Mouse (Mus musculus) gastrocnemius, adult 8-10 months (tissue): ENCODE data around the gene Tprg. TPM values are rescaled to one million over a fixed set of nuclear protein-coding genes. Genes with fewer than 3 reads are reported as not detected.
A peak's percentile ranks its signal among the peaks of the same experiment; 100 is the strongest.

Experiments
- DNase-seq, 2 experiments: peaks; one replicate each; pipeline ENCODE4 v3.0.0; 2022; ENCODE audit warnings: low spot score in 2 of 2
- total RNA-seq, 4 experiments: library from RNA; stranded (reverse); gene quantifications; 2 replicates each; pipeline ENCODE4 v1.2.4; 2022

The Tprg gene
- total RNA-seq = not detected

DNA sequence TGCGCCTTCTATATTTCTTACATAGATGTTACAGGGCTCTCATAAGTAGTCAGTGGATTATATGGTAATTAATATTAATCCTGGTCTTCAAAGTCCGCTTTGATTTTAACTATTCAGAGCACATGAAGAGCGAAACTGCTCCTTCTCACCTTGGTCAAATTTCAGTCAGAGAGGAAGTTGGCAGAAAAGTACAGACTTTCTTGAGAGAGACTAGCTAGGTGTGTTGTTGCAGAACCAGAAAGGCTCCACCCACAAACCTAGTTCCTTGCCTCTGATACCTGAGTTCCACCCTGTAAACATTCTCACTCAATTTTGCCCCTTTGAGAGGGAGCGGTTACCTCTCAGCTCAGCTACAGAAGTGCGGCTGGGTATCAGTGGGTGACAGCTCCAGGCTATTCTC is at the start of gene Tprg:
Gene Tprg (plus strand): TSS at position 301 of the 400 bp plus-strand sequence.
- DNase-seq = no peak

- DNase-seq = no peak
These were observed 48.2 kb upstream of the Tprg start for GRCm38 (mm10) chr16:25238274-25239050.

- DNase-seq = no peak
These were observed 37.7 kb upstream of the Tprg start for GRCm38 (mm10) chr16:25248889-25249288.

DNA sequence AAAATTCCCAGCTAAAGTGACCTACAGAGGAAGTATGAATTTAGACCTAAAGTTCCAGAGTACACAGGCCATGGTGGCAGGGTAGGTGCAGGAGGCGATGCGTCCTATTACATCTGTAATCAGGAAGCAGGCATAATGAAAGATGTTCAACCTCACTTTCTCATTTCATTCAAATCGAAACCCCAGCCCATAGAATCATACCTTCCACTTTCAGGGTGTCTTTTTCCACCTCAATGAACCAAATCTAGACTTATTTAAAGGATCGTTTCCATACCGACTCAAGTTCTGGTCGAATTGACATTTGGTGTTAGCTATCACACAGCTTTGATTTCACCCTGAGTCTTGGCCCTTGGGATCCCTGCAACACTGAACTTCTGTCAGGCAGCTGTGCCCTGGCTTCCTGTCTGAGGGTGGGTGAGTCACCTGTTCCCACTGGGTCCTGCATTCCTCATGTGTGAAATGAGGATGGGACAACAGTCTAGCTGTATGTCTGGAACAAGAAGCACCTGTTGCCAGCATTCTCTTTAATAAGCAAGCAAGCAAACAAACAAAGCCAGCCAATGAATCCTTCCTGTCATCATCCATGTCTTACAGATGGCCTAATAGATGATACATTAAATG is 36.4 kb upstream of the Tprg start:
- DNase-seq = no peak

- DNase-seq = no peak
These were observed 35.5 kb upstream of the Tprg start for GRCm38 (mm10) chr16:25251080-25251479.

GRCm38 (mm10) chr16:25254646-25255045 is 32.0 kb upstream of the Tprg start:
- DNase-seq = no peak

GRCm38 (mm10) chr16:25255186-25255585 is 31.4 kb upstream of the Tprg start:
- DNase-seq = no peak

GRCm38 (mm10) chr16:25255603-25256260 is 30.9 kb upstream of the Tprg start:
- DNase-seq = no peak

GRCm38 (mm10) chr16:25262306-25262705 is 24.3 kb upstream of the Tprg start:
- DNase-seq = no peak

DNA sequence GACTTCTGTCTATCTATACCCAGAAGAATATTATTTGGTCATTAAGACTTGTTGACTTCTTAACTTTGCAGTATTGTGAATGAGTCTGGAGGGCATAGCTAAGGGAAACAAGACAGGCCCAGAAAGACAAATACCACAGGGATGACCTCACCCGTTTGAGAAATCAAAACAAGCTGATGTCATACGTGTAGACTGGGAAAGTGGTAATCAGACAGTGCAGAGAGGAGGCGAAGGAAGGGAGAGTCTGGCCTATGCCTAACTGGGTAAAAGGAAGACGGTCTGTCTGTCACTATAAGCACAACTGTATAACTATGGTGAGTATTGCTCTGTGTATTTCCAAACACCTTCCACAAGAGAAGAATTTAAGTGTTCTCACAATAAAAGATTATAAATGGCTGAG is 23.7 kb upstream of the Tprg start:
- DNase-seq = no peak

GRCm38 (mm10) chr16:25263520-25264149 is 23.0 kb upstream of the Tprg start:
- peak; percentile 75 to 80 for DNase-seq

DNA sequence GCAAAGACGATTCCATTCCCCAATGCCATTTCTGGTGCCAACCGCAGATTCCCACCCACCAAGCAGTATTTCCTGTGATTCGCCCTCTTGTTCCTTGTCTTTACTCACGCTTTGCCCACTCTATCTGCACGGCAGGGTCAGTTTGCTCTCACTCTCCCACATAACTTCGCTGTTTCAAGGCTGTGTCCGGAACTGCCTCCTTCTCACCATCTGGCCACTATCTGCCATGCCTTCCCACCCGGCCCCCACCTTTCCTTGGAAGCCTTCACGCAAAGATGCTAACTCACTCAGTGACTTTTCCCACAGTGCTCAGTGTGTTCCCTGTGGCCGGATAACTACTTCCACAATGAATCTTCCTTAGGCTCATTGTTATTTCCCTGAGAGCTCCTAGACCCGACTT is 21.4 kb upstream of the Tprg start:
- no peak for DNase-seq

GRCm38 (mm10) chr16:25268276-25268675 is 18.3 kb upstream of the Tprg start:
- no peak for DNase-seq

DNA sequence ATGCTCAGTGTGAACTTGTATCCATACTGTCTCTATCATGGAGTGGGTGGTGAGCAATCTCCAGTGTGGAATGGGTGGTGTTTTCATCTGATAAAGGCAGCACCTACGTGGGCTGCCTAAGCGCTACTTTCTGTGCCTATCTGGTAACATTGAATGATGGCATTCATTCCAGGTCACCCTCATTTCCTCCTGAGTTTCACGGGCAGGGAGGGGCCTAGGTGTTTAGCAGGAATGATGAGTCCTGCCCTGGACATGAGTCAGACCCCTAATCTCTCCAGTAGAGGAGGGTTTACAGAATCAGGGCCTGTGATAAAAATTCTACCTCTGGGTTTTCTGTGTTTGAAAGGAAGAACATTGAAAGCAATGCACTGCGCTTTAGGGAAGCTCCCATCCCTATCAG is 4.1 kb upstream of the Tprg start:
- DNase-seq = no peak

DNA sequence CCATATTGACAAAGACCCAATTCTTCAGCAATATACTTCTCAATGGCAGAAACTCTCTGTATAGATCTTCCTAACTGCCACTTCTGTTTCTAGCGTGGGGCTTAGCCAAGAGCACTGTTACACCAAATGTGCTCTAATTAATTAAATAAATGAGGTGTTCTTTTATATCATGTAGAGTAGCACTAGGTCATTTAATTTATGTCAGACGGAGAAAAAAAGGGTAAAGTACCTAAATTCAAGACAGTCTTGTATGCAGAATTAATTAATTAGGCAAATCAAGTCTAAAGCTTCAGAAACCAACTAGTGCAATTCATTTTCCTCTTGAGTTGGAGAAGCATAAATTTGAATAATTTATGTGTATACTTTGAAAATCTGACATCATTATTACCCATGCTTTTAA is 7.1 kb downstream of the Tprg start:
- no peak for DNase-seq

GRCm38 (mm10) chr16:25295546-25295945 is 8.9 kb downstream of the Tprg start:
- no peak for DNase-seq

DNA sequence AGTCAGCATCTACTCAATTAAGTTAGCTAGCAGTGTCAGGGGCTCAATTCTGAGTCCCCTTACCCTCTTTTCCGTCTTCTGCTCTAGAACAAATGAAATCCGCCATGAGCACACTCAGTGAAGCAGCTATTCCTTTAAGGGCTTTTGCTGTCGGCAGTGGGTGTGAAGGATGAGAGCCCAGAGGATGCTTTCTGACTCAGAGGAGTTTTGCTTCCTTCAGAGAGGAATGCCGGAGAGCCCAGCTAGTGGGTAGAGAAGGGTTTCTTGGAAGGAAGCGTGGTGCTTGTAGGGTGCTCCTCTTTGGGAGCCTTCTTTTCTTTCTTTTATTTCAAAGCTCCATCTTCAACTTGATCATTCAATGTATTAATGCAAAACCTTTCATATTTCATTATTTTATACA is 10.1 kb downstream of the Tprg start:
- DNase-seq = no peak

DNA sequence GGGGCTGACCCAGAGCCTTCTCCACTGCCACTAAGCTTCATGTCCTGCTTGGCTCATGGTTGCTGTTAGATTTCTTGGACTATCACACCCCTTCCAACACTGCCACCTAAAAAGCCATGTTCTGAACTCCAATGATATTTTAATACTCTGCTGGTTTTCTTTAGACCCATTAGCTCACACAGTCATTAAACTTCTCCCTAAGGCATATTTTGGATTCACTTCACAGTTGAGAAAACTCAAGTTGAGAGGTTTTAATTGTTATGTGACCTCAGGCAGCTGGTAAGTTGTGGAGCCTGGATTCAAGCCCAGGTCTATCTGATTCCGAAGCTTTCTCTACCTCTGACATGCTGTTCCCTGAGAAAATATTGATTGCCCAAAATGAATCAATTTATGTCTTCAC is 11.6 kb downstream of the Tprg start:
- DNase-seq = no peak

- DNase-seq = no peak
These were observed 16.0 kb downstream of the Tprg start for GRCm38 (mm10) chr16:25302616-25303015.

GRCm38 (mm10) chr16:25314006-25314405 is 27.4 kb downstream of the Tprg start:
- no peak for DNase-seq

DNA sequence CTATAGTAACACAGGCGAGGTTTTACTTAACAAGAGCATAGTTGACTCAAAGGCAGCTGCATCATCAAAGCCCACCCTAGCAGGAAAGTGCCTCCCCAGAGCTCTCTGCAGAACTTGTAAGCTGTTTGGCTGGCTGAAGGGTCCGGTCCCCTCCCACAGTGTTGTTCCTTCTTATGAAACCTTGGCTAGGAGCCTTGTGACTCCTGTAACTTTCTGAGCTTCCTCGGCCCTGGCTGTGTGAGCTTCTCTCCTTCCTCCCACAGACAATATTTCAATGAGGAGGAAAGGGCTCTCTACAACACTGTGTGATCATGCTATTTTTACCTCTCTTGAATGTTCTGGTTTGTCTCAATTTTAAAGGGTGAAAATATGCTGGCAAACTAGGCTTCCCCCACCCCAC is 28.5 kb downstream of the Tprg start:
- DNase-seq = no peak

- no peak for DNase-seq
These were observed 39.1 kb downstream of the Tprg start for GRCm38 (mm10) chr16:25325631-25326238.
